Mouse (Mus musculus) embryo, embryonic 9.5 days (tissue): Measurements from ENCODE around the gene Mrps10.
A peak's percentile ranks its signal among the peaks of the same experiment; 100 is the strongest.
"Not testable (repeated sequence)": the region's sequence is repeated elsewhere in the genome, so short reads cannot be mapped to it uniquely, and the experiment has no call there.

Experiments used
- DNase-seq: peaks from one replicate; pipeline ENCODE4 v3.0.0-alpha.2; 2017; ENCODE audit errors: extremely low spot score

The Mrps10 gene

GRCm38 (mm10) chr17:47368401-47369086 is at the start of gene Mrps10:
Mrps10 (plus strand) TSS chr17:47368887.
- DNase-seq, result peak; percentile 89

DNA sequence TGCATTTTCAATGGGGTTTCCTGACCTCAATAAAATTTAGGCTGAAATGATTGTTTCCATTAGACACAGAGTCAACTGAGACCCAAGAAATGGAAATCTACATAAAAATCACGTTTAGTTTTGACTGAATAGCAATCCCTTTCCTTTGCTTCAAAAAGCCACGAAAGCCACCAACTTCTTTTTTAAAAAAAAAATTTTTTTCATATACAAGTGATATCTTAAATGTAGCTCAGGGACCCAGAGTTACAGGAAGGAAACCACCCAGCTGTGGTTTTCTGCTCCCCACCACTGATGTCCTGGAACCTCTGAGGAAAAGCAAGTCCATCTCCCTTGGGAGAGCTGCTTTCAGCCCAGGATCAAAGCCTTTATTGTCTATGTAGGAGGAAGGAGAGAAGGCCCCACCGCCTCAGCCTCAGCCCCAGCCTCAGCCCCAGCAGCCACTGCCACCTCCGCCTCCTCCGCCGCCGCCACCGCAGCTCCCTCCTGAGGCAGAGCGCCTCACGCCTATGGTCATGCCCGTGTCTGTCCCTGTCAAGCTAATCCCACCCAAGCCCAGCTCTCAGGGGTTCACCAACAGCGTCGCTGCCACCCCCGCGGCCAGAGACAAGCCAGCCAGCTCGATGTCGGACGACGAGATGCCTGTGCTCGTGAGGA is 49.6 kb upstream of the Mrps10 start:
- no peak for DNase-seq

GRCm38 (mm10) chr17:47319761-47320160 is 48.9 kb upstream of the Mrps10 start:
- DNase-seq, result no peak

- DNase-seq, result no peak
Observed at GRCm38 (mm10) chr17:47322128-47322990, 46.3 kb upstream of the Mrps10 start.

- no peak for DNase-seq
Observed at GRCm38 (mm10) chr17:47322991-47323295, 45.7 kb upstream of the Mrps10 start.

GRCm38 (mm10) chr17:47327559-47327958 is 41.1 kb upstream of the Mrps10 start:
- no peak for DNase-seq

GRCm38 (mm10) chr17:47327969-47328368 is 40.7 kb upstream of the Mrps10 start:
- peak; percentile 23 for DNase-seq

DNA sequence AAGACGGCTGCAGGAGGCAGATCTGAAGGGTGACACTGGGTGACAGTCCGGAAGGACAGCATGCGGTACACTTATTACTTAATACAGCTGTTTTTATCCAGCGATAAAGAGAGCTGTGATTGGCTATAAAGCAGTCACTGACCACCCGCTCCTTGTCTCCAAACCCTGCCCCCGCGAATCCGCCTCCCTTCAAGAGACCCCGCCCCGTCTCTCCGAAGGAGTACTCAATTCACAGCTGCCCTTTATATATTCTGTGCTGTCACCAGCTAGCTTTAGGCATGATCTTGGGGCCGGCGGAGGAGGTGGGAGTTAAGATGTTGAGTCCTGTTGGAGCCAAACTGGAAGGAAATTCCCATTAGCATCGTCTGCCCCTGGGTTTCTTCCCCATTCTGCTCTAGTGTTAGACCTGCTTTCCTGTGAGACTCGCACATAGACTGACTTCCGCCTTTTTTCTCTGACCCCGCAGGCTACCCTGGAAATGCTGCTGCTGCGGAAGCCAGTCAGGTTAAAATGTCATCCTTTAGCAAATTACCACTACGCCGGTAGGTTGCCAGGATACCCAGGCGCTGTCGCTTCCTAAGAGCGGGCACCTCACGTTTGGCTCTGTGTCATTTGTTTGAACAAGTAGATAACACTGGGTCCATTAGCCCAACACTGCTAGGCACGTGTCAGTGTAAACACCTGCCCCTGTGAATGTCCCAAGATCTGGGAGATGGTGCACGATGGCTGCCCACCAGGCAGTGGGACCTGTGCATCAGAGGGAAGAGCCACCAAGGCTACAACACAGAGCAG is 39.9 kb upstream of the Mrps10 start:
- DNase-seq, result no peak

- no peak for DNase-seq
Observed at GRCm38 (mm10) chr17:47330616-47331015, 38.1 kb upstream of the Mrps10 start.

GRCm38 (mm10) chr17:47332001-47332611 is 36.6 kb upstream of the Mrps10 start:
- DNase-seq, result no peak

- not testable (repeated sequence) for DNase-seq
Observed at GRCm38 (mm10) chr17:47332664-47333063, 36.0 kb upstream of the Mrps10 start.

- peak; percentile 3 for DNase-seq
Observed at GRCm38 (mm10) chr17:47333409-47333808, 35.3 kb upstream of the Mrps10 start.

DNA sequence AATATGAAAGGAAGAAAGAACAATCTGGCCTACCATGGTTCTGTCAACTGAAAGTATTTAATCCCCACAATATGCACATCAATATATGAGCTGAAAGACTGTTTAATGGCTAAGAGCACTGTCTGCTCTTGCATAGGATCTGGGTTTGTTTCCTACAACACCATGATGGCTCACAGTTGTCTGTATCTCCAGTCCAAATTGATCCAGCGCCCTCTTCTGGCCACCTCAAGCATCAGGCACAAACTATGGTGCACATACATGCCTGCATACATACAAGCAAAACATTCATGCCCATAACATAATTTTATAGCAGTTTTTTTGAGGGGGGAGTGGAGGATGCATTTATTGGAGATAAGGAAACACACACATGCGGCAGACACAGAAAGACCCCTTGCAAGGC is 25.6 kb upstream of the Mrps10 start:
- no peak for DNase-seq

- DNase-seq, result no peak
Observed at GRCm38 (mm10) chr17:47349721-47350319, 18.9 kb upstream of the Mrps10 start.

- DNase-seq, result peak; percentile 31
Observed at GRCm38 (mm10) chr17:47359964-47360363, 8.7 kb upstream of the Mrps10 start.

DNA sequence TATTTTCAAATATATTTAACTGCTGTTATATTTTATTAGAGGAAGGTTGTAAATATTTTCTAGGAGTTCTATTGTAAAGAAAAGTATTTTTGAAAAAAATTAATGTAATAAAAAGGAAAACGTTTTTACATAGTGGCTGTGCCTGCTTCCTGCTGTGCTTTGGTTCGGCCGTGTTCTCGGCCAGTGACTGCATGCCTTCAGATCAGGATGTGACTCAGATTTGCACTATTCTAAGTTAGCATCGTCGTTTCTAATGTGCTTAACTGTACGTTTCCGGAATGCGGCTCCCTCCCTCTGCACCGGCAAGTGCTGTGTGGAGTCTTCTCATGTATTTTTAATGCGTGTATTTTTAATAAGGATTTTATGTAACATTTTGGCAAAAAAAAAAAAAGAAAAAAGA is 7.3 kb upstream of the Mrps10 start:
- DNase-seq, result no peak

DNA sequence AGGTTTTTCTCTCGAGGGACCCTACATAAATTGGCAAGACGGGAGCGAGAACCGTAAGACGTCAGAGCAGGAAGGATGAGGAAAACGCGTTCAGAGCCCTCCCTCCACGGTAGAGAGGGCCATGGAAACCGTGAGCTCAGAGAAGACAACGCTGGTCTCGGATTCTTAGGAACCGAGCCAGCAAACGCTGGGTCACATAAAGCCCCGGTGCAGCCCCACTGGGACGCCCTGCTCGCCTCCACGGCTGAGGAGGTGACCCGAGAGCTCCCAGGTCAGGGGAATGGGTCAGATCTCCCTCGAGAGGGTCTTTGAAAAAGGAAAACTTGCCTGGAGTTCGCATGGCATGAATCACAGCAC is 378 bp downstream of the Mrps10 start:
- no peak for DNase-seq

GRCm38 (mm10) chr17:47371451-47371850 is 2.8 kb downstream of the Mrps10 start:
- peak; percentile 62 for DNase-seq

DNA sequence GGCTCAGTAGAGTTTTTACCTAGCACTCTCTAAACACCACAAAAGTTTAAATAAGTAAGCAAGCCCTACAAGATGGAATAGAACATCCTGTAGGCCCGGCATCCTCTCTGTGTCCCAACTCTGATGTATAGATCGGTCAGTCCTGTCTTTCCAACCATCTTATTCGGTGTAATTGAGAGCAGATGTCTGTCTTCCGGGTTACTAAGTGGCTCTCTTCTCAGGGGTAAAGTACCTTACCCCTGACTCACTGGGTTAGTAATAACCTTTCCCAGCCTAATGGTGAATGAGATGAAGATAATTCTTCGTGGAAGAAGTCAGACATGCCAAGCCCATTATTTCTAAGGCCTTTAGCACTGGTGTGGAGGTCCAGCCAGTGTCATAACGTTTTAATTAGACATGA is 5.3 kb downstream of the Mrps10 start:
- DNase-seq, result no peak

GRCm38 (mm10) chr17:47376779-47377280 is 8.1 kb downstream of the Mrps10 start:
- no peak for DNase-seq

- no peak for DNase-seq
Observed at GRCm38 (mm10) chr17:47378133-47378532, 9.4 kb downstream of the Mrps10 start.
